Mouse (Mus musculus) cortical plate, adult 2 months (tissue): ENCODE measurements at regions not wholly inside any gene's neighbourhood (a gene's known extent, or its start where the extent isn't known, plus 50 kb on each side); places are given as distances from the start of the nearest gene placed in this dataset.

Source experiments
- CTCF ChIP-seq: fragments of 200-500 bp; IDR thresholded peaks from 2 replicates; pipeline ENCODE4 v1.5.1; 2011; ENCODE audit warnings: mild to moderate bottlenecking, control low read depth, low read length; ENCODE audit not compliant: insufficient read depth; ENCODE audit errors: extremely low read depth
- POLR2A ChIP-seq: fragments of 200-500 bp; IDR thresholded peaks from 2 replicates; pipeline ENCODE4 v1.6.1; 2011; ENCODE audit warnings: mild to moderate bottlenecking, low read length, control low read depth; ENCODE audit not compliant: insufficient read depth; ENCODE audit errors: extremely low read depth

GRCm38 (mm10) chrX:53975545-53976272 lies 178.2 kb upstream of the Xlr start:
- no peak for TF ChIP-seq POLR2A
- no peak for TF ChIP-seq CTCF
